Mouse (Mus musculus) macrophage (primary cell): ENCODE measurements around the gene Kcnd3. TPM values are rescaled to one million over a fixed set of nuclear protein-coding genes. Genes with fewer than 3 reads are reported as not detected.
"Not testable (repeated sequence)": the region's sequence is repeated elsewhere in the genome, so short reads cannot be mapped to it uniquely, and the experiment has no call there.

Experiments
- H3K27ac ChIP-seq: fragments of 350-480 bp; formaldehyde crosslinking; 2 replicates; pipeline ENCODE4 v1.9.0; 2021
- H3K36me3 ChIP-seq: fragments of 350-480 bp; formaldehyde crosslinking; 2 replicates; pipeline ENCODE4 v1.9.0; 2021; ENCODE audit errors: inconsistent target
- H3K4me3 ChIP-seq: fragments of 350-480 bp; formaldehyde crosslinking; 2 replicates; pipeline ENCODE4 v1.9.0; 2021; ENCODE audit errors: inconsistent target
- H3K79me2 ChIP-seq: fragments of 350-480 bp; formaldehyde crosslinking; 2 replicates; pipeline ENCODE4 v1.9.0; 2021; ENCODE audit errors: inconsistent target
- WGBS: methylation state at CpG from one replicate; pipeline ENCODE4 v1.1.7; 2026; ENCODE audit warnings: inconsistent platforms; ENCODE audit not compliant: missing documents; 5-methylcytosine and 5-hydroxymethylcytosine counted together
- polyA plus RNA-seq: library from polyadenylated mRNA; stranded (reverse); fragments of 250-400 nt; gene quantifications from 3 replicates; pipeline ENCODE4 v1.2.4, GENCODE M21; 2018; ENCODE audit warnings: inconsistent platforms

The Kcnd3 gene
- polyA plus RNA-seq, 1 experiment from 2014 or later: not detected

DNA sequence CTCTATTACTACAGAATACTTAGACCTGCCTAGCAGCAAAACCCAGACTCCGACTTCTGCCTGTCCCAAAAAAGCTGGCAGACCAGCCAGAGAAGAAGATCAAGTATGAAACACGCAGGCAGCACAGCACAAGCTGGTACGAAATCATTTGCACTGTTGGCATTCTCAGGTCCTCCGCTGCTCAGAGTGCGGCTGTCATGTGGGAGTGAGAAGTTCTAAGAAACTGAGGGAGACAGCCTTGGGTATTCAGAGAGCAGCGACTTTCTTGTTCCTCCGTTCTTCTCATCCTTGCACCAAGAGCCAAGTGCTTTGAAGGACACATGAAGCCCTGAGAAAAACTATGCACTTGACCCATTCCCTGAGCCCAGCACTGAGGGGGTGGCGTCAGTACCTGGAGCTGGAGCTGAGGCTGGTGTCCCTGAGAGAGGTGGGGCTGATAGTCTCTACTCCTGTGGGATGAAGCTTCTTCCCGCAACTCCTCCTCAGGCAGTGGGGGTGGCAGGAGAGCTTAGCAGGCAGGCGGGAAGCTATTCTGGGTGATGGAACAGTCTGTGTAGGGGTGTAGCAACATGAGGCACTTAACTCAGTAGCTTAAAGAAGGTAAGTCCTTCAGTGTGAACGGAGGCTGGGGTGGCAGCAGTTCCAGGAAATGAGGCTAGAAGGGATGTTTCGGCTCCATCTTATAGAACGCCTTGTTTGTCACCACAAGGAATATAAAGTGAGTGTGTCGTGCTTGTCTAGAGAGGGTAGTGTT is 241.4 kb downstream of the Kcnd3 start:
- H3K79me2 ChIP-seq: no peaks in the 10 kb centered on the region
- H3K36me3 ChIP-seq: no peaks in the 10 kb centered on the region
- WGBS: 90% methylated on average over 14 of the region's 14 CpGs
- H3K4me3 ChIP-seq: no peak overlapping the region
- H3K27ac ChIP-seq: no peak overlapping the region

- Histone ChIP-seq H3K4me3 (no peak overlapping the region), H3K79me2 (no peaks in the 10 kb centered on the region), H3K27ac (no peak overlapping the region), H3K36me3 (no peaks in the 10 kb centered on the region)
- WGBS: 79% methylated on average over 20 of the region's 20 CpGs
Observed at GRCm38 (mm10) chr3:105695476-105696386, 243.6 kb downstream of the Kcnd3 start.

DNA sequence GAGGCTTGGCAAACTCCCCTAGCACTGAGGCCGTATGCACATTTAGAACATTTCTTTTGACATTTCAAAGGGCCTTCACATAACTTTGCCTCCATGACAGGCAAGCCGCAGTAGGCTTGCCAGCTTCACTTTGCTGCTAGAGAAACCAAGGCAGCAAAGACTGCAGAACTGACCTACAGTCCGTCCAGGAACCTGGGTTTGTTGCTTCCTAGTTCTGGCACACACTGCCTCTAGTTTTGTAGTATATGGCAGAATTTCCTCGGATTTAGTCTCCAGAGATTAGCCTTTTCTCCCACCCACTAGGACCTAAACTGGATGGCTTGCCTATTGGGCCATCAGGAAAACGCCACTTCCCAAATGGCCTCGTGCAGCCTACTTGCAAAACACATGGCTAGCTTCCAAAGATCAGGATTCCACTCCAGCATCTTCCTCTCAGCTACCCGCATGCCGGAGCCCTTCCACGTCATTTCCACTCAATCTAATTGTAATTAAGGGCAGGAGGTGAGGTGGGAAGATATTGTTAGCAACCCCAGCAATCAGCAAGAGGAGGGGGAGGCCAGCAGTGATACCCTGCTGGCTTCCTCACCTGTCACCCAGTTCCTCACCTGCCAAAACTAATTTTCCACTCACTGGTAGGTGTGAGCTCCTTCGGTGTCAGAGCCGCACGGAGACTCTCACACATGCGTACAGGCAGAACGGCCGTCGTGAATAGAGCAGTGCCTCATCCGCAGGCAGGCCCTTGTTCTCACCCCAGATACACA is 244.4 kb downstream of the Kcnd3 start:
- WGBS: 91% methylated on average over 16 of the region's 17 CpGs
- H3K4me3 ChIP-seq: no peak overlapping the region
- H3K27ac ChIP-seq: no peak overlapping the region
- no peaks in the 10 kb centered on the region for H3K79me2 ChIP-seq
- H3K36me3 ChIP-seq: no peaks in the 10 kb centered on the region

GRCm38 (mm10) chr3:105697148-105697441 is 245.0 kb downstream of the Kcnd3 start:
- 74% methylated on average over 5 of the region's 5 CpGs for WGBS
- H3K27ac ChIP-seq: no peak overlapping the region
- H3K79me2 ChIP-seq: no peaks in the 10 kb centered on the region
- no peaks in the 10 kb centered on the region for H3K36me3 ChIP-seq
- no peak overlapping the region for H3K4me3 ChIP-seq

- 95% methylated on average over 1 of the region's 1 CpGs for WGBS
Observed at GRCm38 (mm10) chr3:105698311-105698710, 246.2 kb downstream of the Kcnd3 start.

GRCm38 (mm10) chr3:105699241-105699933 is 247.3 kb downstream of the Kcnd3 start:
- no peak overlapping the region for H3K27ac ChIP-seq
- 97% methylated on average over 3 of the region's 3 CpGs for WGBS
- no peaks in the 10 kb centered on the region for H3K79me2 ChIP-seq
- no peak overlapping the region for H3K4me3 ChIP-seq
- H3K36me3 ChIP-seq: no peaks in the 10 kb centered on the region

More at GRCm38 (mm10) chr3:105698311-105698710, 246.2 kb downstream of the Kcnd3 start:
- Histone ChIP-seq H3K27ac (no peak overlapping the region), H3K79me2 (no peaks in the 10 kb centered on the region), H3K4me3 (no peak overlapping the region), H3K36me3 (no peaks in the 10 kb centered on the region)

DNA sequence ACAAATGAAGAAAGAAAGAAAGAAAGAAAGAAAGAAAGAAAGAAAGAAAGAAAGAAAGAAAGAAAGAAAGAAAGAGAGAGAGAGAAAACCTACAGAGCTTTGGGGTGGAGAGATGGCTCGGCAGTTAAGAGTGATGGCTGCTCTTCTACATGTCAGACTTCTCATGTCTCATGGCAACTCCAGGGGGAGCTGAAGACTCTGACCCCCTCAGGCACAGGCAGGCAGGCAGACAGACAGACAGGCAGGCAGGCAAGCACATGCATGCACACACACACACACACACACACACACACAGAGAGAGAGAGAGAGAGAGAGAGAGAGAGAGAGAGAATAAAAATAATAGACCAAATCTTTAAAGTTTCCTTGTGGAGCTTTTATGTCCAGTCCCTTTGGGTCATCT is 248.7 kb downstream of the Kcnd3 start:
- not testable (repeated sequence) for H3K36me3 ChIP-seq, H3K79me2 ChIP-seq, H3K27ac ChIP-seq, H3K4me3 ChIP-seq
- WGBS: 89% methylated on average over 1 of the region's 1 CpGs

- Histone ChIP-seq H3K79me2 (no peaks in the 10 kb centered on the region), H3K36me3 (no peaks in the 10 kb centered on the region), H3K27ac (no peak overlapping the region), H3K4me3 (no peak overlapping the region)
- 66% methylated on average over 5 of the region's 5 CpGs for WGBS
Observed at GRCm38 (mm10) chr3:105701399-105701798, 249.3 kb downstream of the Kcnd3 start.

DNA sequence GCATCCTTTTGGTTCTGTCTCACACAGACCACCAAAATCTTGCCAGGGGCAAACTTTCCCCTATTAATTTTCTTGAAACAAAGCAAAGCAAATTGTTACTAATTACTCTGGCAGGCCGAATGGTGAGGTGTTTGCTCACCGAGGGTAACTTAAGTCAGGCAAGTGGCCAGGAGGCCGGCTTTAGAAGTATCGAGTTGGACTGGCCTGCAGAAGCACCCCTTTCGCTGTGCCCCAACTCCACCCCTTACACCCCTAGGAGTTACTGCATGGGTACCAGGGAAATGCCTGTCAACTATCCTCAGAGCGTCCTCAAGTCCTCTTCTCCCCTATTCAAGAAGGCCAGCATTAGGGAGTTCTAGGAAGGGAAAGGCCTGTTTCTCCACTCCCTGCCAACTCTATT is 251.4 kb downstream of the Kcnd3 start:
- no peak overlapping the region for H3K4me3 ChIP-seq
- H3K36me3 ChIP-seq: no peaks in the 10 kb centered on the region
- 97% methylated on average over 6 of the region's 6 CpGs for WGBS
- H3K27ac ChIP-seq: no peak overlapping the region
- no peaks in the 10 kb centered on the region for H3K79me2 ChIP-seq

- 11% methylated on average over 42 of the region's 43 CpGs for WGBS
- Histone ChIP-seq H3K36me3 (no peaks in the 10 kb centered on the region), H3K79me2 (no peaks in the 10 kb centered on the region), H3K4me3 (peak within 1 kb of the TSS; percentile 57), H3K27ac (peak within 1 kb of the TSS; percentile 7; the same call in 1 of the 2 replicates)
Observed at GRCm38 (mm10) chr3:105704031-105705008, 252.2 kb downstream of the Kcnd3 start, which contains the start of gene Inka2. TSS of gene Inka2 (plus strand) at chr3:105704599.

- WGBS: 2% methylated on average over 26 of the region's 28 CpGs
- no peaks in the 10 kb centered on the region for H3K79me2 ChIP-seq
- no peaks in the 10 kb centered on the region for H3K36me3 ChIP-seq
- H3K27ac ChIP-seq: peak overlapping the region; percentile 7; the same call in 1 of the 2 replicates
- H3K4me3 ChIP-seq: peak overlapping the region; percentile 57
Observed at GRCm38 (mm10) chr3:105705061-105705549, 253.0 kb downstream of the Kcnd3 start.

DNA sequence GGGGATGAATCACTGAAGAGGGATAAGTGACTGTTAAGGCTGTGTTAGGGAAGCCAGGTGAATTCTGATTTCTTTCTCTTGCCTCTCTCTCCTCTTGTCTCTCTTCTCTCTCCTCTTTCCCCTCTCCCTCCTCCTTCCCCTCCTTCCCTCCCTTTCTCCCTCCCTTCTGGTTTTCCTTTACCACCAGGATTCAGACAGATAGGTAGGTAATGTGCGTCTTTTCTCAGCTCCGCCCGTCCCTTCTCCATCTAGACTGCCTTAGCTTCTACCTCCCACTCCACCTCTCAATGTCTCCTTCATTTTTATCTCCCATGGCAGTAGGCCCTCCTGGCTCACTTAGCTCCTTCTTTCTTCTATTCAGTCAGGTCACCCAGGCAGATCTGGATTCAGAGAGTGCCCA is 253.4 kb downstream of the Kcnd3 start:
- WGBS: 70% methylated on average over 3 of the region's 3 CpGs
- Histone ChIP-seq H3K36me3 (no peaks in the 10 kb centered on the region), H3K4me3 (peak overlapping the region; percentile 57), H3K27ac (no peak overlapping the region), H3K79me2 (no peaks in the 10 kb centered on the region)

DNA sequence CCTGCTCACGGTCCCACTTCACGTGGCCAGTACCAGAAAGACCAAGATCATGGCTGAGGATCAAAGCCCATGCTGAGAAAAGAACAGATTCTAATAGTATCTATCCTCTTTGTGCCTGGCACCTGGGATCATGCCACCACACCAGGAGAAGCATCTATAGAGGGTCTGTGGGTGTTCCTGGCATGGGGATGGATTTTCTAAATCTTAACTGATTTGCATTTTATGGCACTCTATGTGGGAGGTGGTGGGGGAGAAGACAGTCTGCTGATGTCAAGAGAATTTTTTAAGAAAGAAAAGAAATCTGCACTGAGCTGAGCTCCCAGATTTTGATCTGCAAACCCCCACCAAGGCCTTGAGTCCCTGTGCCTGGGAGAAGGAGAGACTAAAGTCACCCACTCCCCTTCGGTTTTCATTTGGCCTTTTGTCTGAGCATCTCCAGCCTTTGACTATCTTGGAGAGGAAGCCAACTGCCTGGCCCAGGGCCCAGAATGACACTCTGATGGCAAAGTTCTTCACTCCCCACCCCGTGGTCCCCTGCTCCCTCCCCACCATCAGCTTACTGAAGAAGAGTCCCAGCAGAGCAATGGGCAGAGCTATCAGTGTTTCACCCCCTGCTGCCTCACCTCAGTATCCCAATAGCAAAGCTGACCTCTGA is 254.4 kb downstream of the Kcnd3 start:
- WGBS: 75% methylated on average over 4 of the region's 4 CpGs
- no peaks in the 10 kb centered on the region for H3K79me2 ChIP-seq
- H3K27ac ChIP-seq: no peak overlapping the region
- H3K4me3 ChIP-seq: no peak overlapping the region
- no peaks in the 10 kb centered on the region for H3K36me3 ChIP-seq
